Mouse (Mus musculus) liver, adult 10 weeks (tissue): ENCODE data around the gene Vmo1. TPM values are rescaled to one million over a fixed set of nuclear protein-coding genes. Genes with fewer than 3 reads are reported as not detected.

Experiments used
- polyA plus RNA-seq: library from polyadenylated mRNA; stranded (reverse); fragments of 350-450 nt; fragmentation: Illumina TruSeq; extraction: RNeasy Lipid Tissue Mini Kit (QIAGEN cat#74804); gene quantifications from one replicate; pipeline ENCODE4 v1.2.3, GENCODE M21; 2014; ENCODE audit warnings: low read depth, low replicate concordance

The Vmo1 gene
- polyA plus RNA-seq, result 0.93 TPM

GRCm38 (mm10) chr11:70514288-70514687 is at the start of gene Vmo1:
Gene Vmo1, minus strand, starts transcription at chr11:70514616.

GRCm38 (mm10) chr11:70562287-70562994 is 48.0 kb upstream of the Vmo1 start, which contains the start of gene Mink1:
Gene Mink1, plus strand, starts transcription at chr11:70562881.

GRCm38 (mm10) chr11:70539877-70540587 is 25.6 kb upstream of the Vmo1 start, which contains the start of gene Pld2:
Gene Pld2, plus strand, starts transcription at chr11:70540064.

DNA sequence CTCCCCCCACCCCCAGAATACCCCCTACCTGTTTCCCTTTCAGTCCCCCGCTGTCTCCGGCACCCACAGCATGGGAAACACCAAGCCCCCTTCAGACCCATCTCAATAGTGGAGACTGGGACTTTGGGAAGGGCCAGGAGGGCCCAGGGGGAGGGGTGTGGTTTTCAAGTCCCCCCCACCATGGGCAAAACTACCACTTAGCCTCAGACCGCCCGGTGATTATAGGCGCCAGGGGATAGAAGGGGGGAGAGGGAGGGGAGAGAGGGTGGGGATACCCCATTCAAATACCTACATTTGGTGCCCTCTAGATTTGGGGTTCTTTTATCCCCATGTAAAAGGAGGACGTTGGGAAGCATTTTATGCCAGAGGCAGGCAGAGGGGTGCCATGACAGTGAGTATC is 18.4 kb upstream of the Vmo1 start, which contains the start of gene Gm40193:
TSS of gene Gm40193 (minus strand) at position 101 of the 400 bp plus-strand sequence.

DNA sequence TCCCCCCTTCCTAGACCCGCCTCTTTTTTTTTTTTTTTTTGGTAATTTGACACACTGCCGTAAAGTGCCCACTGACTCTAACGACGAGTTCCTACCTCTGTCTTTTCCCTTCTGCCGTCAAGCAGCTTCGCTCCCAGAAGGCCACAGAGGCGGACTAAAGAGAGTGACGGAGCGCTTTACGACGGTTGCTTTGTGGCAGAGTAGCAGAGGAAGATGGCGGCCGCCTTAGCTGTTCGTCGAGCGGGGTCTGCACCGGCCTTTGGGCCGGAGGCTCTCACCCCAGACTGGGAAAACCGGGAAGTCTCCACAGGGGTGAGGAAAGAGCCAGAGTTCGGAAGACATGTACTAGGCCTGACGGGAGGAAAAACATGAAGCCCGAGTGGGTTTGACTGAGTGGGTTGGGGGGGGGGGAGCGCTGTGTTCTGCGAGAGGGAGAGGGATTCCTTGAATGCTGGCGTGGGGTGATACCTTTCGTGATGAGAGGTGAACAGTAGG is 10.8 kb upstream of the Vmo1 start, which contains the start of gene Psmb6:
TSS of gene Psmb6 (plus strand) at position 184 of the 495 bp plus-strand sequence.

GRCm38 (mm10) chr11:70518923-70519322 is 4.5 kb upstream of the Vmo1 start, which contains the start of gene Gltpd2:
Gene Gltpd2, plus strand, starts transcription at chr11:70519196.

GRCm38 (mm10) chr11:70504970-70505369 is 9.4 kb downstream of the Vmo1 start, which contains the start of gene Tm4sf5:
Gene Tm4sf5, plus strand, starts transcription at chr11:70505244.

Other genes starting within 250 kb of the Vmo1 start
- gene Alox12e, start 192.0 kb downstream of the Vmo1 start, polyA plus RNA-seq, result not detected
- gene Alox15, start 162.6 kb downstream of the Vmo1 start, polyA plus RNA-seq, result not detected
- gene Pelp1, start 104.6 kb downstream of the Vmo1 start, polyA plus RNA-seq, result 1.6 TPM
- gene Arrb2, start 82.0 kb downstream of the Vmo1 start, polyA plus RNA-seq, result 1.6 TPM
- gene Med11, start 62.7 kb downstream of the Vmo1 start, polyA plus RNA-seq, result 4.3 TPM
- gene Zmynd15, start 55.2 kb downstream of the Vmo1 start, polyA plus RNA-seq, result 0.82 TPM
- gene Cxcl16, start 54.6 kb downstream of the Vmo1 start, polyA plus RNA-seq, result 4.2 TPM
- gene Tm4sf5, start 9.4 kb downstream of the Vmo1 start, polyA plus RNA-seq, result not detected
- gene Gltpd2, start 4.6 kb upstream of the Vmo1 start, polyA plus RNA-seq, result 3.8 TPM
- 26.5 TPM for gene Psmb6, start 10.8 kb upstream of the Vmo1 start, polyA plus RNA-seq
- not detected for gene Gm40193, start 18.3 kb upstream of the Vmo1 start, polyA plus RNA-seq
- gene Pld2, start 25.4 kb upstream of the Vmo1 start, polyA plus RNA-seq, result 1.1 TPM
- 3.7 TPM for gene Mink1, start 48.3 kb upstream of the Vmo1 start, polyA plus RNA-seq
- not detected for gene 4930544D05Rik, start 101.2 kb upstream of the Vmo1 start, polyA plus RNA-seq
- gene Chrne, start 104.6 kb upstream of the Vmo1 start, polyA plus RNA-seq, result not detected
- not detected for gene Gp1ba, start 124.5 kb upstream of the Vmo1 start, polyA plus RNA-seq
- 21.5 TPM for gene Rnf167, start 132.6 kb upstream of the Vmo1 start, polyA plus RNA-seq
- 29.8 TPM for gene Slc25a11, start 132.9 kb upstream of the Vmo1 start, polyA plus RNA-seq
- 88.5 TPM for gene Pfn1, start 140.0 kb upstream of the Vmo1 start, polyA plus RNA-seq
- 0.37 TPM for gene Eno3, start 142.6 kb upstream of the Vmo1 start, polyA plus RNA-seq
- gene Spag7, start 154.8 kb upstream of the Vmo1 start, polyA plus RNA-seq, result 18.3 TPM
- gene Camta2, start 173.5 kb upstream of the Vmo1 start, polyA plus RNA-seq, result 0.74 TPM
- gene Inca1, start 185.5 kb upstream of the Vmo1 start, polyA plus RNA-seq, result 21.2 TPM
- 16.3 TPM for gene Kif1c, start 185.9 kb upstream of the Vmo1 start, polyA plus RNA-seq
- 1.7 TPM for gene Zfp3, start 249.6 kb upstream of the Vmo1 start, polyA plus RNA-seq